Mouse (Mus musculus) embryonic facial prominence, embryonic 15.5 days (tissue): Measurements from ENCODE around the gene Arid2. TPM values are rescaled to one million over a fixed set of nuclear protein-coding genes. Genes with fewer than 3 reads are reported as not detected.
"Not testable (repeated sequence)": the region's sequence is repeated elsewhere in the genome, so short reads cannot be mapped to it uniquely, and the experiment has no call there.

Experiments
- ATAC-seq: fragments of 200-750 bp; cut with Nextera tagmentation; 2 replicates; pipeline ENCODE4 v1.8.0; 2017; ENCODE audit warnings: low read depth, moderate TSS enrichment; ENCODE audit not compliant: insufficient number of reproducible peaks, low FRiP score, low TSS enrichment
- H3K27ac ChIP-seq: fragments of 300-500 bp; sonication (generic); replicated peaks from 2 replicates; pipeline ENCODE4 v1.5.1; 2015; ENCODE audit warnings: mild to moderate bottlenecking, inconsistent platforms
- H3K27me3 ChIP-seq: fragments of 300-500 bp; sonication (generic); 2 replicates; pipeline ENCODE4 v1.6.1; 2015; ENCODE audit warnings: inconsistent platforms
- H3K36me3 ChIP-seq: fragments of 300-500 bp; sonication (generic); 2 replicates; pipeline ENCODE4 v1.6.1; 2015; ENCODE audit warnings: mild to moderate bottlenecking, inconsistent platforms
- H3K4me1 ChIP-seq: fragments of 300-500 bp; sonication (generic); 2 replicates; pipeline ENCODE4 v1.6.1; 2015; ENCODE audit warnings: inconsistent platforms
- H3K4me2 ChIP-seq: fragments of 300-500 bp; sonication (generic); replicated peaks from 2 replicates; pipeline ENCODE4 v1.6.1; 2015; ENCODE audit warnings: mild to moderate bottlenecking, inconsistent platforms
- H3K4me3 ChIP-seq: fragments of 300-500 bp; sonication (generic); replicated peaks from 2 replicates; pipeline ENCODE4 v1.5.1; 2015; ENCODE audit warnings: mild to moderate bottlenecking, inconsistent platforms
- H3K9ac ChIP-seq: fragments of 300-500 bp; sonication (generic); 2 replicates; pipeline ENCODE4 v1.6.1; 2015; ENCODE audit warnings: inconsistent platforms
- H3K9me3 ChIP-seq: fragments of 300-500 bp; sonication (generic); replicated peaks from 2 replicates; pipeline ENCODE4 v1.6.1; 2016; ENCODE audit warnings: inconsistent platforms
- WGBS: fragments of 180-500 bp; shearing (Covaris S2); methylation state at CpG from one replicate; pipeline ENCODE4 v1.1.7; 2015; 5-methylcytosine and 5-hydroxymethylcytosine counted together
- microRNA-seq: library from miRNA; unstranded; fragments of <30 nt; microRNA quantifications from one replicate; pipeline ENCODE4, GENCODE M21; 2016; ENCODE audit warnings: borderline number of aligned reads
- polyA plus RNA-seq: library from polyadenylated mRNA; unstranded; fragments of >200 nt; fragmentation: Nextera tagmentation; extraction: Ambion mirVana; gene quantifications from 2 replicates; pipeline ENCODE4 v1.2.1, GENCODE M21; 2015

The Arid2 gene
- polyA plus RNA-seq, 1 experiment from 2014 or later = 21.3 TPM

- 93% methylated on average over 1 of the region's 1 CpGs for WGBS
- Histone ChIP-seq H3K27me3 (no peaks in the 10 kb centered on the region), H3K4me1 (no peaks in the 10 kb centered on the region), H3K9ac (no peak overlapping the region), H3K27ac (no peak overlapping the region), H3K36me3 (peaks cover 51% of the 10 kb centered on the region), H3K4me2 (no peak overlapping the region), H3K9me3 (no peaks in the 10 kb centered on the region), H3K4me3 (no peak overlapping the region)
- no peak for ATAC-seq
Observed at GRCm38 (mm10) chr15:96434202-96434601, 146.9 kb downstream of the Arid2 start.

GRCm38 (mm10) chr15:96441480-96441879 lies 154.2 kb downstream of the Arid2 start:
- peaks cover 17% of the 10 kb centered on the region for H3K36me3 ChIP-seq
- H3K4me2 ChIP-seq, H3K4me1 ChIP-seq, ATAC-seq, H3K9me3 ChIP-seq, H3K4me3 ChIP-seq, H3K9ac ChIP-seq, H3K27me3 ChIP-seq, H3K27ac ChIP-seq: not testable (repeated sequence)
- WGBS = 84% methylated on average over 6 of the region's 6 CpGs

- Histone ChIP-seq H3K27ac (no peak overlapping the region), H3K36me3 (peaks cover 29% of the 10 kb centered on the region), H3K27me3 (no peaks in the 10 kb centered on the region), H3K9me3 (no peaks in the 10 kb centered on the region), H3K4me1 (no peaks in the 10 kb centered on the region), H3K4me2 (no peak overlapping the region), H3K4me3 (no peak overlapping the region), H3K9ac (no peak overlapping the region)
- ATAC-seq = no peak
- 81% methylated on average over 10 of the region's 10 CpGs for WGBS
Observed at GRCm38 (mm10) chr15:96446785-96447184, 159.5 kb downstream of the Arid2 start.

- Histone ChIP-seq H3K9me3 (no peaks in the 10 kb centered on the region), H3K27me3 (no peaks in the 10 kb centered on the region), H3K27ac (no peak overlapping the region), H3K4me1 (no peaks in the 10 kb centered on the region), H3K36me3 (peaks cover 28% of the 10 kb centered on the region), H3K9ac (no peak overlapping the region), H3K4me3 (no peak overlapping the region), H3K4me2 (no peak overlapping the region)
- ATAC-seq = no peak
- 90% methylated on average over 7 of the region's 7 CpGs for WGBS
Observed at GRCm38 (mm10) chr15:96448656-96449299, 161.5 kb downstream of the Arid2 start.

GRCm38 (mm10) chr15:96453346-96453745 lies 166.0 kb downstream of the Arid2 start:
- WGBS = 89% methylated on average over 1 of the region's 1 CpGs

More at GRCm38 (mm10) chr15:96453346-96453745, 166.0 kb downstream of the Arid2 start:
- Histone ChIP-seq H3K9me3 (no peaks in the 10 kb centered on the region), H3K36me3 (peaks cover 17% of the 10 kb centered on the region), H3K4me2 (no peak overlapping the region), H3K4me3 (no peak overlapping the region), H3K27ac (no peak overlapping the region), H3K9ac (no peak overlapping the region), H3K4me1 (peaks cover 4% of the 10 kb centered on the region; the same call in 1 of the 2 replicates), H3K27me3 (no peaks in the 10 kb centered on the region)
- no peak for ATAC-seq

Small RNA genes within 50 kb of the gene (microRNA-seq; reads per million reads assigned to microRNA genes)
- gene Gm25397 = not detected

Other genes with a start within 250 kb of the Arid2 start
- 80.6 and 84.0 TPM in 2 replicates for gene Scaf11, start 173.3 kb downstream of the Arid2 start, polyA plus RNA-seq